Mouse (Mus musculus) natural killer cell, adult 2 months (primary cell): ENCODE measurements around the gene Prkab1.

Experiments used
- DNase-seq, 2 experiments: peaks; one replicate each; pipeline ENCODE4 v3.0.0; 2022; ENCODE audit warnings: low spot score in 2 of 2

Gene Prkab1

DNA sequence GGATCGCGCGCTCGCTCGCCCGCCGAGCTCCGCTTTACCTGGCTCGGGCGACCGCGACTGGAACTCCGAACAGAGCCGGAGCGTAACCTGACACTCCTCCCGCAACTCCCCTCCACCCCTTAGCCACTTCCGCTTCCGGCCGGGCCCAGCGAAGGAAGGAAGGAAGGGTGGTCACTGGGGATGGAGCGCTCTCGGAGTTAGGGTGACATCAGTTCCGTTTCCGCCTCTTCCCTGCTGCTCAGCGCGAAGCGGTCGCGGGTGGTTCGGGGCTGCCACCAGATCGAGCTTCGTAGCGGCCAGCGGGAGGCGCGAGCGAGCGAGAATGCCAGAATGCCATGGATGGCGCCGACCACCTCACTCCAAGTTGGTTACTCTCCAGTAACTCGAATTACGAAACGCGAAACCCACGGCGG is at the start of gene Prkab1:
Gene Prkab1 (minus strand): TSS at position 182 of the 413 bp plus-strand sequence.
- DNase-seq: peak; percentile 91

DNA sequence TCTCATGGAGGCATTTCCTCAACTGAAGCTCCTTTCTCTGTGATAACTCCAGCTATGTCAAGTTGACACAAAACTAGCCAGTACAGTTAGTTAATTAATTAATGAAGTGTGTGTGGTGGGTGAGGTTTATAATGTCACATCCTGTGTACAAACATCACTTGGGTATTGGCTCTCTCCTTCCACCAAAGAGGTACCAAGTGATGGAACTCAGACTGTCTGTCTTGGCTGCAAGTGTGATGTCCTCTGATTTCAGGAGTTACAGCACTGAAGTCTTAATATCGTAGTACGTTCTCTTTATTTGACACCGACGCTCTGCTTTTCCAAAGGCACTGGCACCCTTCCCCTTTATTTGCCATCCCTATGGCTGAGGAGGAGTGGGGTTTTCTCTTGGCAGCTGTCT is 45.3 kb upstream of the Prkab1 start:
- no peak for DNase-seq

DNA sequence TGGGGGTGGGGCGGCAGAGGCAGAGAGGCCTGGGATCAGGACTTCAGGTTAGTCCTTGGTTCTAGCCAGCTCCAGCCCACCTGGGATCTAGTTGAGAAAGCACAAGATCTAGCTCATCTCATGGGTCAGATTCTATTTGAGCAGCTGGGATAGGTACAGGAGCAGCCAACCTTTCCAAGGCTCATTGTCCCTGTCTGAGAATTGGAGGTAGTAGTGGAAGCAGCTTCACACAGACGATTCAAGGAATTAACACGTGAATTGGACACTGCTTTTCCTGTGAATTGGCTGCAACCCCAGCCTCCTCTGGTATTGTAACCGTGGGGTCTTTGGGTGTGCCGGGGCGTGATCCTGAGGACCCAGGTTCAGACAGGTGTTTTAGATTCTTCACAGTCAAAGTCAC is 28.5 kb upstream of the Prkab1 start:
- DNase-seq: no peak

DNA sequence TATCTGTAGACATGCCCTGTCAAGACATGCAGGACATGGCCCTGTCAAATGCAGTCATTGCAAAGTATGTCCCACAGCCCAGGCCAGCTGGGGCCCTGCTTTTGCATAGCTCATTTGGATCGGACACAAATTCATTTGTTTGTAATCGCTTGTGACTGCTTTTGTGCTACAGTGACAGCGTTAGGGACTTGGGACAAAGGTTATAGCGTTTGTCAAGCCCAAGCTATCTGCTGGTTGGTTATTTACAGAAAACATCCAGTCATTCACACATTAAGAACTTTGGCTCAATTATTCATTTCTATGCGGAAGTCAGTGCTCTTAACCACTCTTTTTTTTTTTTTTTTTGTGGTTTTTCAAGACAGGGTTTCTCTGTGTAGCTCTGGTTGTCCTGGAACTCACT is 27.9 kb upstream of the Prkab1 start:
- DNase-seq: no peak

DNA sequence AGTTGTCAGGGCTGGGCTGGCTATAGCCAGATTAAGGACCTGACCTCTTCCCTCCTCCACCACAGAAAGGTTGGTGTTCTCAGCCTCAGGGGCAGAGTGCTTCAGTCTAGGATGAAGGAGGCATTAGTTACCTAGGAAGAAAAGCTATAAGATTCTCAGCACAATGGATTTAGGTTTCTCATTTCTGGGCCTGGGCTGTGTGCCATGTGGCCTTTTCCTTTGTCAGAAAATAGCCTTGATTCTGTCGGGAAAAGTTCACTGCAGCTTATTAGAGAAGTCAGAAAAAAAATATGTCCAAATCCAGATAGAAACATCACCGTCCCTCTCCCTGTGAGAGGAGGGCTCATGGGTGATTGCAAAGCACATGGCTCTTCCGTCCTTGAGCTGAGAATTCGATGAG is 25.5 kb upstream of the Prkab1 start:
- no peak for DNase-seq

DNA sequence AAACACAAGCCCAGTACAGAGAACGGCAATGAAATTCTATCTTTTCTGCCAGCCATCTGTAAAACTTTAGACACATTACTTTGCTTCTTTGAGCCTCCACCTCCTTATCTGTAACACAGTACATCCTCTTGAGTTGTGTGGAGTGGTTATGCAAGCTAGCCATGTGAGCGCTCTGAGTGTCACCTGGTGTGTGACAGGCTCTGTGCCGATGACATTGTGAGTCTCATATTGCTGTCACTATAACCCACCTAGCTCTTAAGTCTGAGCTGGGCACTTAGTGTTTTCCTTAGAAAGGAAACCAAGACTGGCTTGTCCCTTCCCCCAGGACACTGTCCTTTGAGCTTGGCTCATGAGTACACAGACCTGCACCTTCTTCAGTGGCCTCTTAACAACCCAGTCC is 24.0 kb upstream of the Prkab1 start:
- DNase-seq: no peak

DNA sequence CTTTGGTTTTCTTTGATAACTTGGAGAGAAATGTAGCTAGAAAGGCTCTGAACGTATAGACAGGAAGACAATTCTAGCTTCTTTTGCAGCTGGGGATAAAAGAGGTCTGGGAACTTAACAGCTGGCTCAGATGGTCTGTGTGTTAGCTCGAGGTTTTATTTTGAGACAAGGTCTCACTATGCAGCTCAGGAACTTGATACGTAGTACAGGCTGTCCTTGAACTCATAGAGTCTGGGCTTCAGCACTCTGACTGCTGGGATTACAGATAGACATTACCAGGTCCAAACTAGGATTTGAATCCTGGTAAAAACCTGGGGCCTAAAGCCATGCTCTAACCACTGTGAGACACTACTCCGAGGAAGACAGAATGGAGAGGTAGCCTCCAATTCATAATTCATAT is 21.9 kb upstream of the Prkab1 start:
- no peak for DNase-seq

DNA sequence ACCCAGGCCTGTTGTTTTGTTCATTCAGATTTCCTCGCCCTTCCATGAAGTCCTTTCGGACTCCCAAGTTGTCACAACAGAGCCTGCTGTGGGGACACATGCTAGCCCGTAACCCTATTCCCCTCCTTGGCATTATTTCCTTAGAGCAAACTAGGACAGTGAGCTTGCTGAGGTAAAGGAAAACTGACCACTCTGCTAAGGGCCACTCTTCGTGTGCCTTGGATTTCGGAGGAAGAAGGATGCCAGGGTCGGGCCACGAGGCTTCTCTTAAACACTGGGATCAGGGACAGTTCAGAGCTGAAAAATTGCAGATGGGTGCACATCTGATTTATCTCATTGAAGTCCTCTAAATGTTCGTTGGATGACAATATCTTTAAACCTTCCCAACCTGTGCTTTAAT is 21.3 kb upstream of the Prkab1 start:
- no peak for DNase-seq

DNA sequence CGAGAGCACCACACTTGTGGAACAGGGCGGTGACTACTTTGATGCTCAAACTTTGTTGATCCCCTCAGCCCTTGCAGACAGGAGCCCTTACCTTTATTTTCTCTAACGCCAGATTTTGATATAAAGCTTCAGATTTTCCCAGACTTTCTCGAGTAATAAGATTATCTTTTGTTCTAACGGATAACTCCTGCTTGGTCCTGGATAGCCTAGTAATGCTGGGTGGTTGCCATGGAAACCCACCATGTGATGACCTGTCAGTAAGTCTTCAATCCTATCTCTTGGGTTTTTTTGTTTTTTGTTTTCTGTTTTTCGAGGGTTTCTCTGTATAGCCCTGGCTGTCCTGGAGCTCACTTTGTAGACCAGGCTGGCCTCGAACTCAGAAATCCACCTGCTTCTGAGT is 17.9 kb upstream of the Prkab1 start:
- DNase-seq: no peak

DNA sequence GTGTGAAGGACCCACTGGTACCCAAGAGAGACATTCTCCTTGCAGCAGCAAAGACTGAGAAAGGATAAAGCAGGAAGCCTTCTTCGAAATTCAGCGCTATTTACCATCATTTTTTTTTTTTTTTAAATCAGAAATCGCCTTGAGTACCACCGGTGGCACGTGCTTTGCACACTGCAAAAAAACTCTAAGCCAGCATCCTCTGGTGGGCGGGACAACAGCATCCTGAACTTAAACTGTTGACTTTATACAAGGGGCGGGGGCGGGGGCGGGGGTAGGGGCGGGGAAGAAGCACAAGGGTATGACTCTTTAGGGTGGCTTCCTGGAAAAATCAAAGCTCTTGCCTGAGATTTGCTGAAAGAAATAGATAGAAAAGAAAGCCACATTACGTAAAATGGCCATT is 15.4 kb upstream of the Prkab1 start:
- DNase-seq: no peak

DNA sequence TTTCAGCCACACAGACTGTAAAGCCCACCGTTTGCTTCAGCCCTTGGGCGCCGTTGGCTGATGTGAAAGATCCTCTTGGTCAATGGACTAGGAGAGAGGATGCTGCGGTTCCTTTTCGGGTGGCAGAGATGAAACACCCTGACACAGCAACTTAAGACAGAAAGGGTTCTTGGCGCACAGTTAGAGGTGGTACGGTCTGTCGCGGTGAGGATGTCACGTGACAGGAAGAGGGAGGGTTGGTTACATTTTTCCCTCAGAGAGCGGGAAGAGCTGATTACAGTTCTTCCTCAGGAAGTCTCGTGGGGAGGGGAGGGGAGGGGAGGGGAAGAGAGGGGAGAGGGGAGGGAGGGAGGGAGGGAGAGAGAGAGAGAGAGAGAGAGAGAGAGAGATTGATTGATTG is 13.4 kb upstream of the Prkab1 start:
- DNase-seq: no peak

DNA sequence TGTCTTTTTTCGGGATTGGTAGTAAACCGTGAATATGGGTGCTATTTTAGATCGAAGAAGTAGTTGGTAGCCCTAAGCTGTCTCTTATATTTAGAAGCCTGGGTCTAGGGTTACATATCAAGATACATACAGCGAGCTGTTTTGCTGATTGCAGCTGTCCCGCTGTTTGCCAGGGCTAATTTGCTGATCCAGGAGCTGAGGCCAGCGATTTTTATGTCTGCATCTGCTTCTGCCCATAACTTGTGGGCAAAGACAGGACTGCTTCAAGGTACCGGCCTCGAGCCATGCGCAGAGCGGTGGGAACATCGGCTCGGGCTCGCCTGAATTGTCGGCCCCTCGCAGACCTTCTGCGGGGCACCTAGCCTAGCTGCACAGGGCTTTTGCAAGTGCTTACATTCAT is 12.2 kb upstream of the Prkab1 start:
- DNase-seq: no peak

DNA sequence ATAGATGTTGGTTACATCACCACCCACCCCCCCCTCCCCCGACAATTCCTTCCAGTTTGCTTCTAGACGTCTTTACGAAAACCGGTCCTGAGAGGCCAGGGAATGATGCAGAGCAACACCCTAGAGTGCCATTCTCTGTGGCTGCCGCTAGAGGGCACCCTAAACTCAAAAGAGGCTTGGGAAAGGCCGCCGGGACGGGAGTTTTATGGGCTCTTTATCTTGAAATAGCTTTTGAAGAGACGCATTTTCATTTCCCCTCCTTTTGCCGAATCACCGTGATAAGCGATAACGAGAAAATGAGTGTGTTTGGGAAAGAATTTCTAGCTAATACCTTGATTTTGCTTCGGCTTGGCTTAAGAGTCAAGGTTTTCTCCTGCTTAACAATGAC is 6.9 kb upstream of the Prkab1 start:
- peak; percentile 38 to 61 for DNase-seq

DNA sequence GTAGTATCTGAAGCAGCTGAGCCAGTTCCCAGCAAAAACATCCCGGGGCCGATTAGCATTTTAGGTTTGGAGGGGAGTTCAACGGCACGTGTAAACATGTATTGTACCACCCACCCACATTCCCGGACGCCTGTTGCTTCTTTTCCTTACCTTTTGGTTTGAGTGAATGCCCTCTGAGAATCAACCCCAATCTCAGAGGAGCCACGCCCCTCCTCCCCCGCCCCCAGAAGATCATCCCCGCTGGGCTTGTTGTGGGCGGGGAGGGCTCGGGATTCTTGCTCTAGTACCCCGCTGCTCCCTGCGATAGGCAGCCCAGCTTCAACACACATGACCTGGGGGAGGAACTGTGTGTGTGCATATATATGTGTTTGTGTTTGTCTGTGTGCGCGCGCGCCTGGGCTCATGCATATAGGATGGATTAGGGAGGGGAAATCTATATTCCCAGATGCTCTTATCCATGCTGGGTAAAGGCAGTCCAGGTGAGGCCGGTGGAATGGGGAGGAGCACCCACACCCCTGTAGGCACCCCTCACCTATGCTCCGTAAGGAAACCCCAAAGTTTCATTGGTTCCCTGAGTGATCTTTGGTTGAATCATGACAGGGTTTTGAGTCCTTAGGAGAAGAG is 6.4 kb upstream of the Prkab1 start:
- no peak for DNase-seq

DNA sequence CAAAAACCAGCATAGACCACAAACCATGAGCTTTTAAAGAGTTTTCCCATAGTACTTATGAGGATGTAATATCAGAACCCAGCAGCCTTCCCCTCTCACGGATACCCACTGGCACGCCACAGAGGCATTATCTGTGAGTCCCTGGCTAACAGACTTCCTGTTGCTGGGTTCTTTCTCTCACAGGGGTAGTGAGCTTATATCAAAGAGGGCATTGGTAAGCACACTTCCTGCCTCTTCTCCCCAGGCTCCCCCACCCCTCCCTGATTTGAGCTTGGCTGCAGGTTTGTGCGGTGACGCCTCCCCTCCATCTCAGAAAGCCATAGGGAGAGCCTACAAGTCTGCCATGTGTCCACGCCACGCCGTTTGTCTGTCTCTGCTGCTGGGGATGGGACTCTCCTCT is 4.8 kb upstream of the Prkab1 start:
- DNase-seq: peak; percentile 51 to 52

DNA sequence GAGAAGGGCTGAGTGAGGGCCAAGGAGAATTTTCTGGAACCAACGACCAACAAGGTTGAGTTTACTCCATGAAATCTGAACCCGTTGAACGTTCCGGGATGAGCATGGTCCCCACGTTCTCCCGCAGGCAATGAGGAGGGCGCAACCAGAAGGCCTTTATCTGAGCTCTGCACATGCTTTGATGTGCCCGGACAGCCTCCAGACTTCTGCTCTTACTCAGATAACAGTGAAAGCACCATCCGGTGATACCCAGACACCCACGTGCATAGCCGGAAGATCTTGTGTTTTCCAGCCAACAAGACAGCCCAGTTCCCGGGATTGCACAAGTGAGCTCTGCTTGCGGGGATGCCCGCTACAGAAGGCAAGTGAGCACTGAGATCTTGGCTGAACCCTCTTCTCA is 2.3 kb upstream of the Prkab1 start:
- no peak for DNase-seq

DNA sequence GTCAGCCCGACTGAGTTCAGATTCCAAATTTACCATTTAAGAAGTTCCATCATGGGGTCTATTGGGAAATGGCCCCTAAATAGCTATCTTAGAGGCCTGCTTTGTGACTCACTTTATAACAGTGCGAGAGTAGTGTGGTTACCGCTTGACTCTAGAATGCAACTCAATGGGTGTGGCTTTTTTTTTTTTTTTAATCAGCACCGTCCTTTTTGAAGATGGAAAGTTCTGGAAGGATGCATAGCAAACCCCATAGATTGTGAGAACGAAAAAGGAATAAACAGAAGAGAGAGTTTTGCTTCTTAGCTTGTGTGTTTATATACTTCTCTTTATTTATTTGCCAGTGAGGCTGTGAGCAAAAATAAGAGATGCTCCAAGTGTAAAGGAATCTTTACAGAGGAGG is 1.8 kb upstream of the Prkab1 start:
- DNase-seq: no peak

DNA sequence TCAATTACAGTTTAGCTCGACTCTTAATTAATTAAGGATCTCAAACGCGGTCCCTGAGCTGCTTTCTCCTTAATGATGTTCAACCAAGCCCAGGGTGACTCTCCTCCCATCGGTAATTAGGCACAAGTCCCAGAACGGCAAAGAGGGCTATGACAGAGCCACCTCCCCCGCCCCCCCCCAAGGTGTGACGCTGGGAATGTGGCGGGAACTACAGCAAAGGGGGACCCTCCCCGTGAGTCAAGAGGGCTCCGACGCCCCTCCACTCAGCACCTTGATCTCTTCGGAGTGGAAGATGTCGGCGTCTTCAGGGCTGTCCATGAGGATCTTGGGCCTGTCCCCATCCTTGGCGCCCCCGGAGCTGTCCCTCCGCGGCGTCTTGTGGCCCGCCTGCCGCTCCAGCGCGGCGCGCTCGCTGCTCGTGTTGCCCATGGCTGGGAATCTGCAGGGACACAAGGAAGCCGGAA is 455 bp downstream of the Prkab1 start:
- no peak for DNase-seq

DNA sequence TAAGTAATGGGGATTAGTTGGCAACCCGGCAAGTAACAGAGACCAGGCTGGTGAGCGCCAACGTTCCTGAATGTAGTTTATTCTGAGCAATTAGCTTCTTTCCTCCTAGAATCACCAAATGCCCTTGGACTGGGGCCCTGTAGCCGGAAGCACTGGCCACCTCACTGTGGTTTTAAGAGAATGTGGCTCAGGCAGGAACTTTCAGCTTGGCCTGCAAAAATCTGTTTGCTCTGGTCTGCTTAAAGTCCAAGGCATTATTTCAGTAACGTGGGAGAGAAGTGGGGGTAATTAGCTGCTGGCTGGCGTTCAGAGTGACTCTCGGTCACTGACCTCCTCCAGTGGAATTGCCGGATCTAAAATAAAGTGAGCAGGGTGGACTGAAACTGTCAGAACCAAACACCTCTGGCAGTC is 1.1 kb downstream of the Prkab1 start:
- DNase-seq: peak in 1 of 2 experiments; percentile 19

DNA sequence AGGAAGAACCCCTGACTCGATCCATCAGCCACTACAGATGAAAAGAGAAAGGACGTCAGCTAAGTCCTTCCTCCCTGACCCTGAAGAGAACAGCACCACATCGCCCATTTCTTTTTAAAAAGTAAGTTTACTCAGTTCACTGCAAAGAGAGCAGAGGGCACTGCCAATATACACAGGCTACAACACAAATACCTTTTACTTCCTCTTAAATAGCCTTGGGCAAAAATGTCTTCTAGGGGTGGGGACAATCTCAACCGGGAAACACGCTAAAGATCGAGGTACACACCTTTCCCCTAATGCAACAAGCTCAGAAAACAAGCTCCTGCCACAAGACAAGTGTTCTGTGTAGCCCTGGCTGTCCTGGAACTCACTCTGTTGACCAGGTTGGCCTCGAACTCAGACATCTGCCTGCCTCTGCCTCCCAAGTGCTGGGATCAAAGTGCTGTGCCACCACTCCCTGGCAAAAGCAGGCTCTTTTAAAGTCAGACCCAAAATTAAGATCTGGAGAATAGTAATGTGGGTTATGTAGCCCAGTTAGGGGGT is 1.6 kb downstream of the Prkab1 start:
- no peak for DNase-seq

DNA sequence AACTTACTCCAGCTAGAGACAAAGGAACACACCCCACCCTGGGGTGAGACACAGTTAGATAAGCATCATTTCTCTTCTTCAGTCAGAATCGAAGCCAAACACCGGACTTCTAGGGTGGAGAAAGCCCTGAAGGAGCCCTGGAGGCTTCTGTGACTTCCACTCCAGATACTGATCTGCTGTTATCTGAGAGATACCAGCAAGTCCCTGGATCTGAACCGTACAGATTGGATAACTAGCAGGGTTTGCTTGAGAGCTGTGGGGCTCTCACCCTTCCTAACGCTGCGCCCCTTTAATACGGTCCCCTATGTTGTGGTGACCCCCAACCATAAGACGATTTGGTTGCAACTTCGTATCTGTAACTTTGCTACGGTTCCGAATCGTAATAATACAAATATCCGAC is 2.2 kb downstream of the Prkab1 start:
- no peak for DNase-seq

DNA sequence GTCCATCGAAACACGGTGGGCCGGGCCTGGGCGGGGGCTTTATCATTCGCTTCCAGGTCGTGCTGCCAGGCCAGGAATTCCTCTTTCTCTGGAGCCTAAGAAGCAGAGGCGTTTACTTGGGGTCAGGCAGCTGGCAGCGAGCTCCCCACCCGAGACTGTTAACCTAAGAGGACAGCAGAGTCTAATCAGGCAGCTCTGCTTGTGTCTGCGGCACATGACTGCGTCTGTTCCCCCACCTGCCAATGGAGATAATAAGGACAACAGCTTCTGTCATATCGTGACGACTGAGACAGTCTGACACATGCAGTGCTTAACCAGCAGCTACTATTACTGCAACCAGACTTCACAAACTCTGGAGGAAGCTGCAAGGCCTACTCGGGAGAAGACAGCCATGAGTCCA is 2.8 kb downstream of the Prkab1 start:
- no peak for DNase-seq

DNA sequence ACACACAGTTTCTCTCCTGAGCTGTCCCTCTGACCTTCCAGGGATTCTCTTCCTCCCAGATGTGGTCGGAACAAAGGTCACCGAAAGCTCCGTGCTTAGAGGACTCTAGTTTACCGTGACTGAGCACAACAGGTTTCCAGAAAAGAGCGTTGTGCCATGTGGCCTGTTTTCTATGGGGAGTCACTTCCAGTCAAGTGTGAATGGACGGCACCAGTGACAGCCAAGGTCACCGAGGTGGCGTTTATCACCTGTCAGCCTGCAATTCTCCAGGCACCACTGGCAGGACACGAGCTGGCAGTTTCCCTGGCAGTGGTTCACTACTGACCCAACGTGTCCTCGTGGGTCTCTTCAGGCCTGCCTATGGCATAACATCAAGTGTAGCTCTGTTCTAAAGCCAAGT is 4.9 kb downstream of the Prkab1 start:
- DNase-seq: no peak

DNA sequence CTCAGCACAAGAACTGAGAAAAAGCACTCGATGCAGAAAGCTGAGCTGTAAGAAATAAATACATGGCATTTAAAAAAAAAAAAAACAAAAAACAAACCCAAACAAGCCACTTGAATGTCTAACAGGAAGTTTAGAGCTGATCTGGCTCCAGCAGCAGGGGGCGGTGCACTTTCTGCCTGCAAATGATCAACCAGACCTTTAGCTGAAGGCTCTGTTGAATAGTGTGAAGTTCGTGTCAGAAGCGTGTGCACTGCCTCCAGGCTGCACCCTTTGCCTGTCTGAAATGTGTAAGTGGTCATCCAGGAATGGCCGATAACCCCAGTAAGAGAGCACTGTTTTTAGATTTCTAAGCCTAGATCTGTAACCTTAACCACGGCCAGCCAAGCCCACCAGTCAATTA is 5.5 kb downstream of the Prkab1 start:
- DNase-seq: no peak
